Mouse (Mus musculus): ENCODE data around the gene Rps11.
A peak's percentile ranks its signal among the peaks of the same experiment; 100 is the strongest.

Rps11 gene

GRCm38 (mm10) chr7:45082401-45083299 is 41.6 kb downstream of the Rps11 start:
- no peak for DNase-seq

GRCm38 (mm10) chr7:45081016-45081415 is 43.2 kb downstream of the Rps11 start:
- no peak for DNase-seq

- peak; percentile 90 for DNase-seq
These were observed 44.4 kb downstream of the Rps11 start for GRCm38 (mm10) chr7:45079856-45080255.

- peak; percentile 75 for DNase-seq
These were observed 45.7 kb downstream of the Rps11 start for GRCm38 (mm10) chr7:45078513-45078912.

- DNase-seq: no peak
These were observed 46.4 kb downstream of the Rps11 start for GRCm38 (mm10) chr7:45077829-45078228.

GRCm38 (mm10) chr7:45077322-45077721 is 46.9 kb downstream of the Rps11 start:
- no peak for DNase-seq

GRCm38 (mm10) chr7:45076501-45076900 is 47.7 kb downstream of the Rps11 start:
- DNase-seq: no peak

GRCm38 (mm10) chr7:45075405-45075804 is 48.8 kb downstream of the Rps11 start:
- no peak for DNase-seq

- no peak for DNase-seq
These were observed 50.3 kb downstream of the Rps11 start for GRCm38 (mm10) chr7:45073949-45074348.

GRCm38 (mm10) chr7:45073171-45073707 is 51.0 kb downstream of the Rps11 start:
- no peak for DNase-seq
